Mouse (Mus musculus): Measurements from ENCODE around the gene Keg1. TPM values are rescaled to one million over a fixed set of nuclear protein-coding genes. Genes with fewer than 3 reads are reported as not detected.

Gene Keg1
- polyA plus RNA-seq, 1 experiment from 2014 or later, result not detected

GRCm38 (mm10) chr19:12731036-12731435, 35.5 kb downstream of the Keg1 start:
- no peak overlapping the region for H3K4me3 ChIP-seq (ENCODE audit: low read depth, low read length)
- H3K36me3 ChIP-seq (ENCODE audit: control insufficient read depth, insufficient read depth, low read length), result no peaks in the 10 kb centered on the region
- H3K27ac ChIP-seq (ENCODE audit: low read length), result no peak overlapping the region
- H3K9me3 ChIP-seq (ENCODE audit: control insufficient read depth, low read depth, low read length), result no peaks in the 10 kb centered on the region
- no peaks in the 10 kb centered on the region for H3K27me3 ChIP-seq (ENCODE audit: control insufficient read depth, insufficient read depth, low read length)
- no peaks in the 10 kb centered on the region for H3K4me1 ChIP-seq (ENCODE audit: control insufficient read depth, insufficient read depth, low read length)
- H3K9ac ChIP-seq (replicated peaks; ENCODE audit: low read depth, low read length), result no peak overlapping the region
- 64% methylated on average over 1 of the region's 1 CpGs for WGBS
- H3K4me2 ChIP-seq (replicated peaks; ENCODE audit: low read depth, low read length), result no peak overlapping the region
- no peak for ATAC-seq (ENCODE audit: insufficient number of reproducible peaks, insufficient read depth, low FRiP score, low read depth)

GRCm38 (mm10) chr19:12731950-12732349, 36.4 kb downstream of the Keg1 start:
- Histone ChIP-seq H3K27ac (ENCODE audit: low read length) (no peak overlapping the region), H3K4me2 (replicated peaks; ENCODE audit: low read depth, low read length) (no peak overlapping the region)
- WGBS, result 72% methylated on average over 2 of the region's 2 CpGs

GRCm38 (mm10) chr19:12756286-12756685, 60.7 kb downstream of the Keg1 start:
- ATAC-seq (ENCODE audit: insufficient number of reproducible peaks, insufficient read depth, low FRiP score, low read depth), result no peak
- H3K4me2 ChIP-seq (replicated peaks; ENCODE audit: low read depth, low read length), result no peak overlapping the region
- H3K4me3 ChIP-seq (ENCODE audit: low read depth, low read length), result no peak overlapping the region
- no peaks in the 10 kb centered on the region for H3K27me3 ChIP-seq (ENCODE audit: control insufficient read depth, insufficient read depth, low read length)
- no peak overlapping the region for H3K27ac ChIP-seq (ENCODE audit: low read length)
- H3K9ac ChIP-seq (replicated peaks; ENCODE audit: low read depth, low read length), result no peak overlapping the region
- no peaks in the 10 kb centered on the region for H3K4me1 ChIP-seq (ENCODE audit: control insufficient read depth, insufficient read depth, low read length)
- H3K36me3 ChIP-seq (ENCODE audit: control insufficient read depth, insufficient read depth, low read length), result no peaks in the 10 kb centered on the region
- WGBS, result 82% methylated on average over 3 of the region's 3 CpGs
- no peaks in the 10 kb centered on the region for H3K9me3 ChIP-seq (ENCODE audit: control insufficient read depth, low read depth, low read length)

More at GRCm38 (mm10) chr19:12731950-12732349, 36.4 kb downstream of the Keg1 start:
- no peaks in the 10 kb centered on the region for H3K4me1 ChIP-seq (ENCODE audit: control insufficient read depth, insufficient read depth, low read length)
- ATAC-seq (ENCODE audit: insufficient number of reproducible peaks, insufficient read depth, low FRiP score, low read depth), result no peak
- no peaks in the 10 kb centered on the region for H3K9me3 ChIP-seq (ENCODE audit: control insufficient read depth, low read depth, low read length)
- H3K36me3 ChIP-seq (ENCODE audit: control insufficient read depth, insufficient read depth, low read length), result no peaks in the 10 kb centered on the region
- H3K27me3 ChIP-seq (ENCODE audit: control insufficient read depth, insufficient read depth, low read length), result no peaks in the 10 kb centered on the region
- H3K4me3 ChIP-seq (ENCODE audit: low read depth, low read length), result no peak overlapping the region
- no peak overlapping the region for H3K9ac ChIP-seq (replicated peaks; ENCODE audit: low read depth, low read length)

GRCm38 (mm10) chr19:12758936-12759478, 63.4 kb downstream of the Keg1 start:
- H3K4me3 ChIP-seq (ENCODE audit: low read depth, low read length), result no peak overlapping the region
- WGBS, result 83% methylated on average over 1 of the region's 1 CpGs
- H3K36me3 ChIP-seq (ENCODE audit: control insufficient read depth, insufficient read depth, low read length), result peaks cover 17% of the 10 kb centered on the region
- no peak for ATAC-seq (ENCODE audit: insufficient number of reproducible peaks, insufficient read depth, low FRiP score, low read depth)
- H3K4me1 ChIP-seq (ENCODE audit: control insufficient read depth, insufficient read depth, low read length), result no peaks in the 10 kb centered on the region
- H3K4me2 ChIP-seq (replicated peaks; ENCODE audit: low read depth, low read length), result no peak overlapping the region
- H3K27me3 ChIP-seq (ENCODE audit: control insufficient read depth, insufficient read depth, low read length), result no peaks in the 10 kb centered on the region
- H3K27ac ChIP-seq (ENCODE audit: low read length), result no peak overlapping the region
- H3K9ac ChIP-seq (replicated peaks; ENCODE audit: low read depth, low read length), result no peak overlapping the region
- H3K9me3 ChIP-seq (ENCODE audit: control insufficient read depth, low read depth, low read length), result no peaks in the 10 kb centered on the region

- no peak for ATAC-seq (ENCODE audit: insufficient number of reproducible peaks, insufficient read depth, low FRiP score, low read depth)
- Histone ChIP-seq H3K4me1 (ENCODE audit: control insufficient read depth, insufficient read depth, low read length) (no peaks in the 10 kb centered on the region), H3K27ac (ENCODE audit: low read length) (no peak overlapping the region), H3K9ac (replicated peaks; ENCODE audit: low read depth, low read length) (no peak overlapping the region), H3K9me3 (ENCODE audit: control insufficient read depth, low read depth, low read length) (no peaks in the 10 kb centered on the region), H3K4me3 (ENCODE audit: low read depth, low read length) (no peak overlapping the region), H3K36me3 (ENCODE audit: control insufficient read depth, insufficient read depth, low read length) (peaks cover 21% of the 10 kb centered on the region), H3K27me3 (ENCODE audit: control insufficient read depth, insufficient read depth, low read length) (no peaks in the 10 kb centered on the region), H3K4me2 (replicated peaks; ENCODE audit: low read depth, low read length) (no peak overlapping the region)
- 84% methylated on average over 2 of the region's 2 CpGs for WGBS
These were observed 64.1 kb downstream of the Keg1 start for GRCm38 (mm10) chr19:12759656-12760055.

- Histone ChIP-seq H3K27ac (ENCODE audit: low read length) (no peak overlapping the region), H3K4me3 (ENCODE audit: low read depth, low read length) (no peak overlapping the region), H3K9me3 (ENCODE audit: control insufficient read depth, low read depth, low read length) (no peaks in the 10 kb centered on the region), H3K27me3 (ENCODE audit: control insufficient read depth, insufficient read depth, low read length) (no peaks in the 10 kb centered on the region), H3K4me1 (ENCODE audit: control insufficient read depth, insufficient read depth, low read length) (no peaks in the 10 kb centered on the region), H3K9ac (replicated peaks; ENCODE audit: low read depth, low read length) (no peak overlapping the region), H3K36me3 (ENCODE audit: control insufficient read depth, insufficient read depth, low read length) (peaks cover 25% of the 10 kb centered on the region), H3K4me2 (replicated peaks; ENCODE audit: low read depth, low read length) (no peak overlapping the region)
- WGBS, result 71% methylated on average over 2 of the region's 2 CpGs
- ATAC-seq (ENCODE audit: insufficient number of reproducible peaks, insufficient read depth, low FRiP score, low read depth), result no peak
These were observed 66.9 kb downstream of the Keg1 start for GRCm38 (mm10) chr19:12762212-12763130.

GRCm38 (mm10) chr19:12765308-12765707, 69.7 kb downstream of the Keg1 start, which contains the start of gene Cntf:
Gene Cntf (minus strand): TSS chr19:12765632.
- no peak for ATAC-seq (ENCODE audit: insufficient number of reproducible peaks, insufficient read depth, low FRiP score, low read depth)
- 59% methylated on average over 7 of the region's 7 CpGs for WGBS
- H3K27ac ChIP-seq (ENCODE audit: low read length), result no peak within 1 kb of the TSS

More at GRCm38 (mm10) chr19:12765308-12765707, 69.7 kb downstream of the Keg1 start, which contains the start of gene Cntf:
- H3K36me3 ChIP-seq (ENCODE audit: control insufficient read depth, insufficient read depth, low read length), result peaks cover 44% of the 10 kb centered on the region
- no peaks in the 10 kb centered on the region for H3K4me1 ChIP-seq (ENCODE audit: control insufficient read depth, insufficient read depth, low read length)
- no peaks in the 10 kb centered on the region for H3K9me3 ChIP-seq (ENCODE audit: control insufficient read depth, low read depth, low read length)
- no peaks in the 10 kb centered on the region for H3K27me3 ChIP-seq (ENCODE audit: control insufficient read depth, insufficient read depth, low read length)
- no peak within 1 kb of the TSS for H3K4me3 ChIP-seq (ENCODE audit: low read depth, low read length)
- no peak within 1 kb of the TSS for H3K4me2 ChIP-seq (replicated peaks; ENCODE audit: low read depth, low read length)
- H3K9ac ChIP-seq (replicated peaks; ENCODE audit: low read depth, low read length), result no peak within 1 kb of the TSS
